Mouse (Mus musculus) R1 (cell line): ENCODE measurements around the gene Emc1.
A peak's percentile ranks its signal among the peaks of the same experiment; 100 is the strongest.

Experiments used
- DNase-seq: peaks from one replicate; pipeline ENCODE4 v3.0.0-alpha.2; 2018; ENCODE audit warnings: low read depth, low spot score

Gene Emc1

DNA sequence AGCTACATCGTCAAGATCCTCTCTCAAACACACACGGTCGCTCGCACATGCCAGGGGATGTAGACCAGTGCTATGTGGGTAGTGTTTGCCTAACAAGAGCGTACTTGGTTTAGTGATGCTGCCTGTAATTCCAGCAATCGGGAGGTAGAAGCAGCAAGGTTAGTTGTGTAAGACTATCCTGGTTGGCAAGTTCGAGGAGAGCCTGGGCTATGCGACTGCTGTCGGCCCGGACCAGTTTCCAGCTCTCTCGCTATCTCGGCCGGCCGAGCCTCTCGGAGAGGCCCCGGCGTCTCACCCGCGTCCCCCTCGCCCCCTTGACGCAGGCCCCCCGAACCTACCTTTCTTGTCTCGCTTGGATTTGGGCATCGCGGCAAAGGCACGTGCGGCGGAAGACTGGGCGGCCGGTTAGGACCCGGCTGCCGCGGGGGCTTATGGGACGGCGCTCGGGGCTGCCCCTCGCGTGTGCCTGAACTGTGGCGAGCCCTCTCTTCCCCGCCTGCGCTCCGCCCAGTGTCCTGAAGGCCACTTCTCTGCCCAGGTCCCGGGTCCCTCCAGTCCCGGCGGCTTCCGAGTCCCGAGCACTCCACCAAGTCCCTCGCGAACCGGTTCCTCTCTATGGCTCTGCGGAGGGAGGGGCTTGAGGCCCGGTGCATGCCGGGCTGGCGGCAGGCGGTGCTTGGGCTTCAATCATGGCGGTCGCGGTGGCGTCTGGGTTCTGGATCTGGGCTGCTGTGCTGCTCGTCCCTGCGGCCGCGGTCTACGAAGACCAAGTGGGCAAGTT lies at the start of gene Emc1, which contains the start of the genes Mrto4 and Ubr4:
Emc1 (plus strand) TSS at position 657 of the 781 bp plus-strand sequence.
Mrto4 (minus strand) TSS at position 646 of the 781 bp plus-strand sequence.
Ubr4 (plus strand) TSS at position 679 of the 781 bp plus-strand sequence.
- peak; percentile 84 for DNase-seq

- DNase-seq: no peak
Measured at GRCm38 (mm10) chr4:139305521-139305920, 46.9 kb upstream of the Emc1 start.

DNA sequence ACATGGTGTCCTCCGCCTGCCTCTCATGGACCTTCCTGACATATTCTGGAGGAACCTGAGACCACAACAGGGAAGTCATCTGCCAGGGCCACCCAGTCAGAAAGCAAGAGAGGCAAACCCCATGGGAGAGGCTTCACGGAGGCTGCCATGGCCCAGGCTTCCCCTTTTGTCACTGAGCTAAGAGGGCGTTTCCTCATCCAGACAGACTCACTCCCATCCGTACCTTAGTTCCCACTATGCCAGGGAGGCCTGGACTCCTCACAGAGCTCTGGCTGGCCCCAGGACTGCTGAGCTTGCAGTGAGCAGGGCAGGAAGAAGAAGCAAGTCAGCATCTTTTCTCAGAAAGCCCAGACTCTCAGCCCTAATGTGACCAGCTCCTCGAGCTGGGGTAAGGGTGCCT lies 44.5 kb upstream of the Emc1 start:
- DNase-seq: no peak

DNA sequence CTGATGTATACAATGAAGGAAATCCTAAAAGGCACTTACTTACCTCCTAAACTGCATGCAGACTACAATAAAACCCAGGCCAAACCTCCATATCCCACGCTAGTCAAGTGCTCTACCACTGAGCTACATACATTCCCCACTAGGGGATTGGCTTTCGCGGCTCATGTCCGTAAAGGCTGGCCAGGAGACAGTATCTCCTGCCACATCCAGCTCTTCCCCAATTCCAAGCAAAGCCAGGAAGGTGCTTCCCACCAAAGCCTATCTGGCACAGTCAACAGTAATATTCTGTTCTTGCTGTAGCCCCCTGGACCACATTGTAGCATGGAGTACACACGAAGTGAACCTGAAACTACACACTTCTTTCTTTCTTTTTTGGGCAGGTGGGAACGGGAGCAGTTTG lies 42.7 kb upstream of the Emc1 start:
- peak; percentile 76 for DNase-seq

DNA sequence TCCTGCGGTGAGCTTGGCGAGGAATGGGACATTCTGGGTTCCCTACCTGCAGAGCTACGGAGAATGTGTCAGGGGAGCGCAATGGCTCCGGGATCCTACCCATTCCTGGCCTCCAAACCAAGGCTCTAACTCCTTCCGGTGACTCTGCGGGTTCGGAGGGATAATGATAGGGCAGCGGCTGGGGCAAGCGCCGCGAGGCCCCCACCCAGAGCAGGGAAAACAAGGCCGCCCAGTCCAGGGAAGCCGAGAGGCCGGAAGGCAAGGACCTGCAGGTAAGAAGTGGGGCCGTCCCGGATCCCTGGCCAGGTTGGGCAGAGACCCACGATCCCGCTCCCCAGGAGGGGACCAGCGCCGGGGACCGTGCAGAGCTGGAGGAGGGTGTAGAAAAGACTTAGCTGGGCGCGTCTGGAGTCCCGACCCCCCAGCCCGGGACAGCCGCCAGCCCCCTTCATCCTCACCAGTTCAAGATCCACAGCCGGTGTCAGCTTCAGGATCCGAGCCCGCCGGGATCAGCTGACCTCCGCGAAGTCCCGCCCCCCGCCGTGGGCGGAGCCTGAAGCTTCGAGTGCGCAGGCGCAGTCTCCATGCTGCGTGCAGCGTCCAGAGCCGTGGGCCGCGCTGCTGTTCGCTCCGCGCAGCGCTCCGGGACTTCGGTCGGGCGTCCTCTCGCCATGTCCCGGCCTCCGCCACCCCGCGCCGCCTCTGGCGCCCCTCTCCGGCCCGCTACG lies 42.1 kb upstream of the Emc1 start, which contains the start of the genes Pqlc2 and Akr7a5:
Pqlc2 (minus strand) TSS at position 538 of the 728 bp plus-strand sequence.
Akr7a5 (plus strand) TSS at position 574 of the 728 bp plus-strand sequence.
- peak; percentile 92 for DNase-seq

GRCm38 (mm10) chr4:139310899-139311701 lies 41.3 kb upstream of the Emc1 start:
- DNase-seq: peak; percentile 68

DNA sequence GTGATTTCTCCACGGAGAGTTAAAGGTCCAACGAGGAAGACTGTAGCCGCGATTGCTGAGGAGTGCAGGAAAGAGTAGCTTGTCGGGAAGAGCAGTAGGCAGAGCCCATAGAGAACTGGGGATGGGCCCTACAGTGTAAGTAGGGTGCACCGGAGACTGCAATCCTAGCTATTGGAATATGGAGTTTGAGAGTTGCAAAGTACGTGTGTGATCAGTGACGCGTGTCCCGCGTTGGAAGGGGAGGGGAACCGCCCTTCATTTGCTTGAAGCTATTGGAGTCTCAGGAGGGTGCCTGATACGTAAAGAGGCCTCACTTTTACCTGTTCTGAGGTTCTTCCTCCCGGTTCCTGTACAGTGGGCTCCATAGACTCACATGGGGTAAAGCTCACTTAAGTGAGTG lies 40.7 kb upstream of the Emc1 start:
- DNase-seq: no peak

DNA sequence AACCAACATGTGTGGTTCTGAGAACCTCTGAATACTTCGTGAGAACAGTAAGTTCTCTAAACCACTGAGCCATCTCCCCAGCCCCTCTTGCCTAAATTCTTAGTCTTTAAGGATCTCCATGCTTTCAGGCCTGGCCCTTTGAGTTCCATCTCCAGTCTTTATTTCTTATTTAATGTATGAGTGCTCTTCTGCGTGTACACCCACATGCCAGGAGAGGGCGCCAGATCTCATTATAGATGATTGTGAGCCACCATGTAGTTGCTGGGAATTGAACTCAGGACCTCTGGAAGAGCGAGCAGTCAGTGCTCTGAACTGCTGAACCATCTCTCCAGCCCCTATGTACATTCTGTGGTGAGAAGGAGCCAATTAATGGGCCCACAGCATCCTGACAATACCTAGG lies 39.8 kb upstream of the Emc1 start:
- peak; percentile 79 for DNase-seq

- no peak for DNase-seq
Measured at GRCm38 (mm10) chr4:139318449-139318848, 33.9 kb upstream of the Emc1 start.

DNA sequence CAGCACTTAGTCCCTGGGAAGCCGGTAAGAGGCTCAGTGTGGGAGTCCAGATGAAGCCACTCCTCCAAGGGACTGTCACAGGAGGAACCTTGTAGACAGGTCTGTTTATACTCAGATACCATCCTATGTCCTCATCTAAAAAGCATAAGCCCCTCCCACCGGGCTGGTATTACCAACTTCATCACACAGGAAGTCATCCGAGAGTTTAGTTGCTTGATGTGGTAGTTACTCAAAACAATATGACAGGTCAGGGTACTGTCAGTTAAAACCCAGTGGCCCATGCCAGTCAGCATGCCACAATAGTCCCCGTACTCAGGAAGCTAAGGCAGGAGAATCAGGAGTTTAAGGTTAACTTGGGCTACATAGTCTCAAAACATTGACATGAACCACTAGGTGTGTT lies 32.6 kb upstream of the Emc1 start:
- no peak for DNase-seq

DNA sequence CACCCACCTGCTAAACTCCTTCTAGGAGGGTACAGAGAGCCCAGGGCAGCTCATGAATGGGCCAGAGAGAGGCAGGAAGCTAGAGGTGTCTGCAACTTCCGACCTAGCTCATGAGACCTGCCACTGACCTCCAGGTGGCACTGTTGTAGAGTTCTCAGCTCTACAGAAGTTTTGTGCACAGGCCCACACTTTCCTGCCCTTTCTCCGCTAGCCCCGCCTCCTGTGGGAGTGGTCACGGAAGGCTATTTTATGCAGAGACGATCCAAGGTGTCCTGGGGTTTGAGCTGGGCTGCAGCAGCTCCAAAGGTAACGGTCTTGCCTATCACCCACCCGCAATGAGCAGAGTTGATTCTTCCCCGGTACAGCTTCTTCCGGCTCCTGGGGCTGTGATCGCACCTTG lies 21.8 kb upstream of the Emc1 start:
- peak; percentile 98 for DNase-seq

- no peak for DNase-seq
Measured at GRCm38 (mm10) chr4:139334631-139335295, 17.6 kb upstream of the Emc1 start.

DNA sequence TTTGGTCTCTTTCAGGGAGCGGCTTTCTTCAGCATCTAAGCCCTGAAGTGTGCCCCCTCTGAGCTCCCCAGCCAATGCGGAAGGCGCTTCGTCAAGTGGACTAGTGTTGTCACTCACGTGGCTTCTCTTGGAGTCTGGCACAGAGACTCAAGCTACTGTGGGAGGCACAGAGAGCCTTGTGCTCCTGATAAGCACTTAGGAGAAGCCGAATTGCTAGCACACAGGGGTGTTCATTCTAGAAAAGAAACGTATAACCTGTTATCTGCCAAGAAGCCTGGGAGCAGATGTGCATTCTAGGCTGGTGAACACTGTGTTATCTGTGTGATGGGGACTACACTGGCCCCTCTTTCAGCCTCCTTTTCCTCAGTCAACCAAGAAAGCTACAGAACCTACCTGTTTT lies 16.9 kb upstream of the Emc1 start:
- no peak for DNase-seq

DNA sequence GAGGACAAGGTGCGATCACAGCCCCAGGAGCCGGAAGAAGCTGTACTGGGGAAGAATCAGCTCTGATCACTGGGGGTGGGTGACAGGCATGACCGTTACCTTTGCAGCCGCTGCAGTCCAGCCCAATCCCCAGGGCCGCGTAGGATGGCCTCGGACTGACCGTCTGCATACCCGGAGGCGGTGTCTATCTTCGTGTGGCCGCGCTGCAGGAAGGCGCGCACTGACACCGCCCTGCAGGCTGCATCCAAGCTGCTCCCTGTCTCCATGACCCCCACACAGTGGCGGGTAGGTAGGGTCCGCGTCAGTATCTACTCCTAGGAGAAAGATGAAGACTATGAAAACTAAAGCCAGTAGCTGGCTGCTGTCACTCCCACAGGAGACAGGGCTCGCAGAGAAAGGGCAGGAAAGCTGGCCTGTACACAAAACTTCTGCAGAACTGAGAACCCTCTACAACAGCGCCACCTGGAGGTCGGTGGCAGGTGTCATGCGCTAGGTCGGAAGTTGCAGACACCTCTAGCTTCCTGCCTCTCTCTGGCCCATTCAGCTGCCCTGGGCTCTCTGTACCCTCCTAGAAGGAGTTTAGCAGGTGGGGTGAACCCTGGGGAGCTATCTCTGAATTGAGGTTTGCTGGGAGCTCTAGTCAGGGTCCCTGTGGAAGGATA lies 15.4 kb upstream of the Emc1 start:
- peak; percentile 92 for DNase-seq

DNA sequence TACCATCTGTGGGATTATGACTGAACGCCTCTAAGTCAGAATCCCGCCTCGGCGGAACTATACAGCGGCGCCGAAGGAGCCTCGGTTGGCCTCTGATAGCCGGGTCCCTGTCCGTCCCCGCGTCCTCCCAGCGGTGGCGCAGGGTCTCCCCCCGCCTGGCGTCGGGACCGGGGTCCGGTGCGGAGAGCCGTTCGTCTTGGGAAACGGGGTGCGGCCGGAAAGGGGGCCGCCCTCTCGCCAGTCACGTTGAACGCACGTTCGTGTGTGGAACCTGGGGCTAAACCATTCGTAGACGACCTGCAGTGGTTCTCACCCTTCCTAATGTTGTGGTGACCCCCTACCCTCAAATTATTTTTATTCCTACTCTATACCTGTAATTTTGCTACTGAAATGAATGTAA lies 14.2 kb upstream of the Emc1 start:
- DNase-seq: no peak

DNA sequence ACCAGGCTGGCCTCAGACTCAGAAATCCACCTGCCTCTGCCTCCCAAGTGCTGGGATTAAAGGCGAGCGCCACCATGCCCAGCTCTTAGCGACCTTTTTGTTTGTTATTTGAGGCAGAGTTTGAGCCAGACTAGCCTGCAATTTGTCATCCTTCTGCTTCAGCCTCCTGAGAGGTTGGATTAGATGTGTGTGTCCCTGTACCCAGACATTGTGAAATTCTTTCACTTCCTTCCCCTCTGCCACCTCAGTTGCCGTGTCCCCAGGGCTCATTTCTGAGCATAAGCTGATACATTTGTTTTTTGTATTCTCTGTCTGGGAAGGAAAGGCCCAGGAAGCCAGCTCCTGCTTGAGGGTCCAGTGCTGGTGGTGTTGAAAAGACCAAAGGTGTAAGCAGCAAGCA lies 11.6 kb upstream of the Emc1 start:
- DNase-seq: no peak

- no peak for DNase-seq
Measured at GRCm38 (mm10) chr4:139341556-139342233, 10.7 kb upstream of the Emc1 start.

GRCm38 (mm10) chr4:139343718-139344117 lies 8.7 kb upstream of the Emc1 start:
- DNase-seq: no peak

DNA sequence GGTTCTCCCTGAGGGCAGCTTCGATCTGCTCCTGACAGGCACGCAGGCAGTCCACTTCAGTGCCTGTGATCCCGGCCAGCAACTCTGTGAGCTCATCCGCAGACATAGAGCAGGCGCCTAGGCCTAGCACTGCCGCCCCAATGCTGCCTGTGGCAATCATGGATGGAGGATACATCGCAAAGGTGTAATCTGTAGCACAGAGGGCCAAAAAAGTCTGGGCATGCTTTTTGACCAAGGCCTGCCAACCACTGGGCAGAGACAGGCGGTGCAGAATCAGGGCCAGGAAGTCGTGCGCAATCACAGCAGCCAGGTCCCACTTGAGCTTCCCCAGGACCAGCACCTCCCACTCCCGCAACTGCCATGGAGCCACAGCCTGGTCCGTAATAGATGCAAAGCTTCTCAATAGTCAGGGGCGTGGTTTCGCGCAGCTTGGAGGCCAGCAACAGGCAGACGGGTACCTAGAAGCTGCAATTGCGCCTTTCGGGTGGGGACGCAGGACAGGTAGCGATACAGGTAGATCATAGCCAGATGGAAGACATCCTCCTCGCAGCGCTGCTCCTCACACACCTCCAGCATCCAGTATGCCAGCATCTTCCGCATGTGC lies 6.9 kb upstream of the Emc1 start:
- DNase-seq: peak; percentile 84

GRCm38 (mm10) chr4:139352832-139353231 lies 445 bp downstream of the Emc1 start:
- DNase-seq: no peak
